12 mouse cellular contexts compared by ENCODE assay signal in genomic region chr11:97641668-97642067, GRCm38 (mm10). TPM values are rescaled to one million over a fixed set of nuclear protein-coding genes. Genes with fewer than 3 reads are reported as not detected.
DNase-seq lines count a peak whose midpoint lies in the region; ATAC-seq and TF ChIP-seq lines count a peak whose summit lies in the region.
"Had no signal": no experiment of that assay in that cellular context is flagged by ENCODE, and none has a peak within 500 bp of the region (broad histone marks: within the 10 kb centered on the region; RNA-seq: fewer than 3 reads in every experiment).

No protein-coding gene starts in this region.

- TF ChIP-seq CTCF in cerebellum, adult 2 months (IDR thresholded peaks at IDR 0.05; ENCODE audit: borderline replicate concordance, insufficient read depth, low read depth, low read length), result no peak

- ATAC-seq in cerebellum, adult (ENCODE audit: insufficient number of reproducible peaks, low FRiP score, low TSS enrichment), result no peak
- ATAC-seq in midbrain, embryonic 11.5 days (ENCODE audit: low FRiP score), result no peak
- no peak for ATAC-seq in midbrain, embryonic 16.5 days

- no peak overlapping the region for H3K4me2 ChIP-seq in midbrain, embryonic 11.5 days
- no peak overlapping the region for H3K4me2 ChIP-seq in midbrain, embryonic 16.5 days (ENCODE audit: low read length)
- H3K4me2 ChIP-seq: liver, embryonic 11.5 days had no signal

- no peak for TF ChIP-seq POLR2A in cerebellum, adult 2 months (IDR thresholded peaks at IDR 0.05; ENCODE audit: borderline replicate concordance, insufficient read depth, low read length)

- H3K4me1 ChIP-seq in cerebellum, adult 2 months (ENCODE audit: control insufficient read depth, insufficient read depth, low read length), result peaks cover 6% of the 10 kb centered on the region
- no peaks in the 10 kb centered on the region for H3K4me1 ChIP-seq in midbrain, embryonic 11.5 days (ENCODE audit: control insufficient read depth, insufficient read depth, low read length)
- no peaks in the 10 kb centered on the region for H3K4me1 ChIP-seq in midbrain, embryonic 16.5 days (ENCODE audit: control insufficient read depth, insufficient read depth, low read length)

- intact Hi-C loops in left cerebral cortex, postnatal 36 days (cut with DNase I), result no loop called here

- H3K27ac ChIP-seq in cerebellum, adult 2 months (ENCODE audit: insufficient read depth, low read length), result no peak overlapping the region
- H3K27ac ChIP-seq in midbrain, embryonic 11.5 days (ENCODE audit: low read depth, low read length), result no peak overlapping the region
- no peak overlapping the region for H3K27ac ChIP-seq in midbrain, embryonic 16.5 days (ENCODE audit: low read length)

- no peak overlapping the region for H3K9ac ChIP-seq in midbrain, embryonic 11.5 days (ENCODE audit: low read length)
- no peak overlapping the region for H3K9ac ChIP-seq in midbrain, embryonic 16.5 days (ENCODE audit: low read depth, low read length)

- no peaks in the 10 kb centered on the region for H3K9me3 ChIP-seq in midbrain, embryonic 11.5 days (ENCODE audit: control insufficient read depth, low read length)
- no peaks in the 10 kb centered on the region for H3K9me3 ChIP-seq in midbrain, embryonic 16.5 days (replicated peaks; ENCODE audit: control insufficient read depth, low read length, poor library complexity, severe bottlenecking)

- no peaks in the 10 kb centered on the region for H3K36me3 ChIP-seq in midbrain, embryonic 11.5 days (ENCODE audit: control insufficient read depth, insufficient read depth, low read length)
- no peaks in the 10 kb centered on the region for H3K36me3 ChIP-seq in midbrain, embryonic 16.5 days (ENCODE audit: control insufficient read depth, insufficient read depth, low read length)

- peak; percentile 31 to 52 for DNase-seq in cerebellum, adult 2 months
- peak; percentile 37 for DNase-seq in midbrain, embryonic 11.5 days (ENCODE audit: low spot score, missing footprints)
- peak; percentile 81 to 85 for DNase-seq in left cerebral cortex, postnatal 36 days (ENCODE audit: low spot score in 2 of 2)
- no peak for DNase-seq in thymus, postnatal 36 days
- no peak for DNase-seq in kidney, adult 8-10 months
- DNase-seq in ovary, postnatal 36 days (ENCODE audit: low spot score), result no peak
- DNase-seq: cerebellum, adult 11 months; kidney, postnatal 4 days; lung, postnatal 14 days had no signal

- no peak overlapping the region for H3K4me3 ChIP-seq in cerebellum, adult 2 months (replicated peaks; ENCODE audit: insufficient read depth, low read depth, low read length)
- H3K4me3 ChIP-seq in midbrain, embryonic 11.5 days (ENCODE audit: low read depth, low read length), result no peak overlapping the region
- H3K4me3 ChIP-seq in midbrain, embryonic 16.5 days (ENCODE audit: low read depth, low read length), result no peak overlapping the region

- no peaks in the 10 kb centered on the region for H3K27me3 ChIP-seq in cerebellum, adult 2 months (ENCODE audit: control insufficient read depth, insufficient read depth, low read length)
- no peaks in the 10 kb centered on the region for H3K27me3 ChIP-seq in midbrain, embryonic 11.5 days (ENCODE audit: control insufficient read depth, insufficient read depth, low read length)
- no peaks in the 10 kb centered on the region for H3K27me3 ChIP-seq in midbrain, embryonic 16.5 days (ENCODE audit: control insufficient read depth, insufficient read depth, low read depth, low read length)

- WGBS in cerebellum, adult 2 months, result 9% methylated on average over 8 of the region's 8 CpGs
- WGBS in midbrain, embryonic 11.5 days, result 66% methylated on average over 8 of the region's 8 CpGs
- 69% methylated on average over 8 of the region's 8 CpGs for WGBS in midbrain, embryonic 16.5 days

RNA-seq across cellular contexts. Expression of gene Epop, which starts 12.2 kb away (rescaled TPM):
- 4.1 and 5.4 TPM in 2 replicates for polyA plus RNA-seq in cerebellum, adult 2 months (2012; rRNA removed)
- 7.0 and 12.0 TPM in 2 replicates for polyA plus RNA-seq in midbrain, embryonic 11.5 days (2014; fragmentation: Nextera tagmentation; extraction: Ambion mirVana)
- 1.2 and 1.3 TPM in 2 replicates for polyA plus RNA-seq in midbrain, embryonic 16.5 days (2015; fragmentation: Nextera tagmentation; extraction: Ambion mirVana)
- 100 to 1,000 TPM in 1 of 2 experiments, 10 to 100 TPM in 1; 90.9 to 102 TPM for total RNA-seq in left cerebral cortex, postnatal 36 days (2021)

RNA-seq across cellular contexts. Expression of gene Mllt6, which starts 21.5 kb away (rescaled TPM):
- polyA plus RNA-seq in cerebellum, adult 2 months (2012; rRNA removed), result 68.4 and 69.3 TPM in 2 replicates
- 3.5 and 4.3 TPM in 2 replicates for polyA plus RNA-seq in midbrain, embryonic 11.5 days (2014; fragmentation: Nextera tagmentation; extraction: Ambion mirVana)
- 3.3 and 3.5 TPM in 2 replicates for polyA plus RNA-seq in midbrain, embryonic 16.5 days (2015; fragmentation: Nextera tagmentation; extraction: Ambion mirVana)
- total RNA-seq in left cerebral cortex, postnatal 36 days (2021), result 100 to 1,000 TPM; 129 to 134 TPM

RNA-seq across cellular contexts. Expression of gene Cisd3, which starts 44.0 kb away (rescaled TPM):
- 70.2 and 72.2 TPM in 2 replicates for polyA plus RNA-seq in cerebellum, adult 2 months (2012; rRNA removed)
- 13.4 and 19.0 TPM in 2 replicates for polyA plus RNA-seq in midbrain, embryonic 11.5 days (2014; fragmentation: Nextera tagmentation; extraction: Ambion mirVana)
- polyA plus RNA-seq in midbrain, embryonic 16.5 days (2015; fragmentation: Nextera tagmentation; extraction: Ambion mirVana), result 24.4 and 29.8 TPM in 2 replicates
- total RNA-seq in left cerebral cortex, postnatal 36 days (2021), result 10 to 100 TPM; 56.0 to 59.3 TPM

RNA-seq across cellular contexts. Expression of gene Pcgf2, which starts 58.6 kb away (rescaled TPM):
- polyA plus RNA-seq in cerebellum, adult 2 months (2012; rRNA removed), result 54.3 and 59.5 TPM in 2 replicates
- 13.4 and 16.1 TPM in 2 replicates for polyA plus RNA-seq in midbrain, embryonic 11.5 days (2014; fragmentation: Nextera tagmentation; extraction: Ambion mirVana)
- 18.2 and 19.1 TPM in 2 replicates for polyA plus RNA-seq in midbrain, embryonic 16.5 days (2015; fragmentation: Nextera tagmentation; extraction: Ambion mirVana)
- total RNA-seq in left cerebral cortex, postnatal 36 days (2021), result 10 to 100 TPM; 27.5 to 35.7 TPM

Comparison
In these comparisons a context has a peak if more than half of its experiments do, and no peak if none do; other contexts are left out.
1. DNase-seq: peak in cerebellum, adult 2 months (2 of 2), midbrain, embryonic 11.5 days (single experiment) and left cerebral cortex, postnatal 36 days (2 of 2); none in thymus, postnatal 36 days (0 of 2), kidney, adult 8-10 months (0 of 2) and ovary, postnatal 36 days (single experiment).
2. RNA of gene Mllt6, which starts 21.5 kb away (polyA plus RNA-seq): 68.4 to 69.3 TPM in cerebellum, adult 2 months; 3.5 to 4.3 TPM in midbrain, embryonic 11.5 days and 3.3 to 3.5 TPM in midbrain, embryonic 16.5 days; every median in the first group is over 10 times any median in the second.